Mouse (Mus musculus): Measurements from ENCODE around the gene Shisa5. TPM values are rescaled to one million over a fixed set of nuclear protein-coding genes. Genes with fewer than 3 reads are reported as not detected.

The Shisa5 gene
- polyA plus RNA-seq, 1 experiment: 334 TPM

DNA sequence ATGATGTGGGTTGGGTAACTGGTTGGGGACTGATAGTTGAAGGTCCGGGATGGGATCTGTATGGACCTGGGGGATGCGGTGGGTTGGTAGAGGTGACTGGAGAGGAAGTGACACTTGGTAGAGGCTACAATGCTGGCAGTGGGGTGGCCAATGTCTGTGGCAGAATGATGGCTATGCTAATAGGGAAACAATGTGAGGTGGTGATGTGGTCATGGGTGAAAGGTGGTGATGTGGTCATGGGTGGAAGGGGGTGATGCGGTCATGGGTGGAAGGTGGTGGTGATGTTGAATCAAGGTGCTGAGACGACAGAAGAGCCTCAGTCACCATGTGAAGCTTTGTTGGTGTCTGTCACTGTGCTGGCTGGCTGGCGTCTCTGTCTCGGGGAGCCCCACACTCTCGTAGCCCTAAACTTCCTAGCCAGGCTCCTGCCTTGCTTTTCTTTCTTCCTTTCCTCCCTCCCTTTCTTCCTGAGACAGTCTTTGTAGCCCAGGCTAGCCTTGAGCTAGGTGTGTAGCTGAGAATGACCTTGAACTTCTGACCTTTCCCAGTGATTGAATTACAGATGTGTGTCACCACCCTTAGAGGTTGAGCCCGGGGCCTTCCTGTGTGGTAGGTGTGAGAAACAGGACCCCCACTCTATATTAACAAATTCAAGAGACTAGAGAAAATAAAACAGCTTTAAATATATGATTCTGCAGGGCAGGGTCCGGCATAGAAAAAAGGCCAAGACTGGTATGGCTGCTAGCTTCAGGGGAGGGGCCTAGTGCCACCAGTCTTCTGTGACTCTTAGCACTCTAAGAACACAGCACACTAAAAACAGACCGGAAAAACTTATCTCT, 13.5 kb downstream of the Shisa5 start:
- 86% methylated on average over 10 of the region's 10 CpGs for WGBS
- DNase-seq (ENCODE audit: low read depth, low spot score): no peak

DNA sequence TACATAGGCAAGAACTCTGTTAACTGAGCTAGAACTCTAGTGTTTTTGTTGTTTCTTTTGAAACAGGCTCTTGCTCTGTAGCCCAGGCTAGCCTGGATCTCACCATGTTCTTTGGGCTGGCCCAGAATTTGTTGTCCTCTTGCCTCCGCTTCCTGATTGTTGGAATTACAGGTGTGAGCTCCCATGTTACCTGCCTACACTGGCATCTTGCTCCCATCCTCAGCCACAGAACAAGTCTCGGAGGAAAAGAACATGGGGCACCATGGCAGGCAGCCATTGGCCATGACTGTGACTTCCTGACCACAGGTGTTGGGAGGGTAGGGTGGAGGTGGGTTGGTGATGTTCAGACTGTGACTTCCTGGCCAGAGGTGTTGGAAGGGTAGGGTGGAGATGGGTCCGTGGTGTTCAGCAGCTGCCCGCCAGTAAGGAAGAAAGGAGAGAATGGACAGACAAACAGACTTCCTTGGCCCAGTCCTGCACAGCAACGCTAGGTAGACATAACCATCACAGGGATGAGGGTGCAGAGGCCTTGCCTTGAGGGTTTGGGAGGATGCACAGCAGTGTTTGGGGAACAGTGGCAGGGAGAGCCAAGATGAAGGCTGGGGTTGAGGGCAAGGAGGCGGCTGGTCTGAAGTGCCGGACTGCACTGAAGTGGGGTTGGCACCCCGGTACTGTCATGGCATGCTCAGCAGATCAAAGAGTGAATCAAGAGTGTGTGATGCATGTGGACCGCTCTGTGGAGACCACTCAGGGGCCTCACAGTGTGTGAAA, 14.3 kb downstream of the Shisa5 start:
- DNase-seq (ENCODE audit: low read depth, low spot score): no peak
- WGBS: 85% methylated on average over 9 of the region's 9 CpGs

DNA sequence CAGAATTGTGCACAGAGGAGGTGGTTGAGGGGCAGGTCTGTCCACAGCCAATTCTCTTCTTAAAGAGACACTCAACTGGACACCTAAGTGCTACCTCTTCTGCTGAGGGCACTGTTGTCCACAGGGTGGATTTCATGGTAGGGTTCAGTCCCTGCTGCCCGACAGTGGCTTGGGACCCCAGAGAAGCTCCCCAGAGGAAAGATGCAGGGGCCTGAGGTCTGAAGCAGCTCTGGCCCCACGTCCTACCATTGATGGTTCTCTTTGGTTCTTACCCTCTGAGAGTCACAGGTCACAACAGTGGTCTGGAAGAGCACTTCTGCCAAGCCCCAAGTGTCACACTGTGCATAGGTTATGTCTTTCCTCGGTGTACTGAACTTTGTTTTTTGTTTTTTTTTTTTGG, 15.0 kb downstream of the Shisa5 start:
- DNase-seq (ENCODE audit: low read depth, low spot score): no peak
- 87% methylated on average over 3 of the region's 3 CpGs for WGBS

DNA sequence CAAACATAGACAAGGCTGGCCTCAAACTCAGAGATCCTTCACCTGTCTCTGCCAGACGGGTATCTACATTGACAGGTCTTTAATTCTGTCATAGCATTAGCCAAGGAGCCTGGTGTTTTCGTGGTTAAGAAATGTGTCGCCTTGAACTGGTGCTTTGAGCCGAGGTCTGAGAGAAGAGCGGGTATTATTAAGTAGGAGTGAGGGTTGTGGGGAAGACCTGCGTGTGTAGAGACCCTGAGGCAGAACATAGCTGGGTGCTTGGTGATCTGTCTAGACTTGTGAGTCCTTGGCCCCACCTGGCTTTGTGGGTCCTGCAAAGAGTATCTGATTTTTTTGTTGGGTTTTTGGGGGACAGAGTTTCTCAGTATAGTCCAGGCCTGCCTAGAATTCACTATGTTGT, 15.5 kb downstream of the Shisa5 start:
- WGBS: 72% methylated on average over 6 of the region's 6 CpGs
- no peak for DNase-seq (ENCODE audit: low read depth, low spot score)

DNA sequence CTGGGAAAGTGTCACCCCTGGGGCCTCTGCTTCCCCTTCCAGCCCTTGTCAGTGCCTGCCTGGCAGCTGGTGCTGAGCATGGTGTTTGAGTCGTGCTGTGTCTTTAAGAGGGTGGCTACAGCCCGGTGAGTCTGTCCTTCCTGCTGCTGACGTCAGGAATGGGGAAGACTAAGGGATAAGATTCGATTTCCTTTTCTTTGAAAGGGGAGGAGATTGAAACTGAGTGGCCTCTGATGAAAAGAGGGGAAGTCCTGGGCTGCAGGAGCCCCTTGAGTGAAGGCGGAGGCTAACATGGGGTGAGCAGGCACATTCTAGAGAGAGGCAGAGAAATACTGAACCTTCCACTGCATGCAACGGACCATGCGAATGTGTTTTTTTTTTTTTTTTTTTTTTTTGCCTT, 16.3 kb downstream of the Shisa5 start:
- DNase-seq (ENCODE audit: low read depth, low spot score): no peak
- WGBS: under 1% methylated on average over 7 of the region's 7 CpGs

DNA sequence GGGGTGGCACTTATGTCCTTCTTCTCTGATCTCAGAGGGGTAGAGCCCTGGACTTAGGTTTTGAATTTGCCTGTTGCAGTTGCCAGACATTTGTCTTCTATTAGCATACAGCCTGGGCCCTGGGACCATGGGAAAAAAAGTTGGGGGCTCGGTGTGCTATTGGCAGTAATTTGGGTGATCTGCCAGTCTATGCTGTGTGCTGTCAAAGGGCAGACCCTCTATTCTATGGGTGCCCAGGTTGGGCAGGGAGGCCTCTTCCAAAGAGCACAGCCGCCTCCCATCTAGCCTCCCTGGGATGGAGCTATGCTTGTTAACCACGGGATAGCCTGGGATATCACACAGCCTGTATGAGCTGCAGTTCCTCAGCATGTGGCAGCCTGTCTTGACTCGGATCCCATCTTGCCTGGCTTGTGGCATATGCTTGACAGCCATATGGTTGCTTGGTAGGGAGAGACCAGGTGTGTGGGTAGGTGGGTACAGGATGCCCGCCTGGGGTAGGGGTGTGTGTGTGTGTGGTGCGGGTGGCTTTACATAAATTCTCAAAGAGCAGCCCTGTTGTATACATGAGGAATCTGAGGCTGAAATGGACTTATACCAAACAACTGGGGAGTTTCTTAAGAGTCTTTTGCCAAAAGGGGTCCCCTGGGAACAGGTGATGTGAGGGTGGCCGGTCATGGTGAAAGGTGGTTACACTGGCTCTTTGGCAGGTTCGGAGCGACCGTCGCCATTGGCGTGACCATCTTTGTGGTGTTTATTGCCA, 17.1 kb downstream of the Shisa5 start:
- DNase-seq (ENCODE audit: low read depth, low spot score): no peak
- 89% methylated on average over 12 of the region's 12 CpGs for WGBS

DNA sequence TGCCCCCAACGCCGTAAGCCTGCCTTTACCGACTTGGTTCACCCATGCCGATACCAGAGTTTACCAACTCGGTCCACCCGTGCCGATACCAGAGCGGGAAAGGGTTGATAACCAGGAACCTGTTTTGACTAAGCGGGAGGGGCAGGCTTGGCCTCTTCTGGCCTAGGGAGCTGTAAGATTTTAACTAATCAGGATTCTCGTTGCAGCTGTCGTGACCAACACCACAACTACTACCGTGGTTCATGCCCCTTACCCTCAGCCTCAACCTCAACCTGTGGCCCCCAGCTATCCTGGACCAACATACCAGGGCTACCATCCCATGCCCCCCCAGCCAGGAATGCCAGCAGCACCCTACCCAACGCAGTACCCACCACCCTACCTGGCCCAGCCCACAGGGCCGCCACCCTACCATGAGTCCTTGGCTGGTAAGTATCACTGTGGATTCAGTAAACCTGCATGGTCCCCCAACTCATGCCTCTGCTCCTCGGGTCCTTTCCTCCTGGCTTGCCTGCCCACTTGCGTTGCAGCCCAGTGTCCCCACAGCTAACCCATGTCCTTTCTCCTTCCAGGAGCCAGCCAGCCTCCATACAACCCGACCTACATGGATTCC, 17.8 kb downstream of the Shisa5 start:
- DNase-seq (ENCODE audit: low read depth, low spot score): no peak
- whole genome bisulfite sequencing: 90% methylated on average over 17 of the region's 17 CpGs

DNA sequence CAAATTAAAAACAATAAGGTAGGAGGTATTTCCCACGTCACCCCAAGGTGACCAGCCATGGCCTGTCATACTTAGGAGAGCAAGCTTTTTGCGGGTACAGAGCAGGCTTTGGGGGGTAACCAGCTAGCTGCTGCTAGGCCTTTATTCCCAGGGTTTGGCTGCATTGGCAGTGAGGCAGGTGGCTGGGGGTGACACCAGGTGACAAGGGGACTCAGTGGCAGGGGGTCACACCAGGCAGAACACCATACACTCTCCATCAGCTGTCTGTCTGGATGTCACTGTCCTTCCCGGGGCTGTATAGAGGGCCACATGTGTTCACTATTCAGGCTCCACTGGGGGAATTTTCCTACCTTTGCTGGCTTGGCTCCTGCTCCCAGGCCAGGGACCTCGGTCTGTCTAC, 18.6 kb downstream of the Shisa5 start:
- DNase-seq (ENCODE audit: low read depth, low spot score): no peak
- 83% methylated on average over 4 of the region's 4 CpGs for WGBS

DNA sequence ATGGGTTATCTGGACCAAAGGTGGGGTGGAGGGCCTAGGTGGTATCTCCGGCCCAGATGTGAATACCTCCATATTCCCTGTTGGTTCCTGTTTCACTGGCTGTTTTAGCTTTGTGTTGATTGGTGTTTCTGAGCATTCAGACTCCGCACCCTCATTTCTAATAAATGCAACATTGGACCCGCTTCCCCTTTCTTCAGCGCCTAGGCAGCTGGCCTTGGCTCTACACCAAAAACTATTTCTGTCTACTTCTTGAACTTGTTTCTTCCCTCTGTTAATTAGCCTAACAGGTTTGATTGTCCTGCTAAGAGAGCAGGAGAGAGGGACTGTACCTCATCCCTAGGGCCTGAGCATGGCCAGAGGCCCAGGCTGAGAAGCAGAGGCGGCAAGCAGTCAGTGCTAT, 19.2 kb downstream of the Shisa5 start:
- DNase-seq (ENCODE audit: low read depth, low spot score): no peak
- 88% methylated on average over 5 of the region's 5 CpGs for WGBS

DNA sequence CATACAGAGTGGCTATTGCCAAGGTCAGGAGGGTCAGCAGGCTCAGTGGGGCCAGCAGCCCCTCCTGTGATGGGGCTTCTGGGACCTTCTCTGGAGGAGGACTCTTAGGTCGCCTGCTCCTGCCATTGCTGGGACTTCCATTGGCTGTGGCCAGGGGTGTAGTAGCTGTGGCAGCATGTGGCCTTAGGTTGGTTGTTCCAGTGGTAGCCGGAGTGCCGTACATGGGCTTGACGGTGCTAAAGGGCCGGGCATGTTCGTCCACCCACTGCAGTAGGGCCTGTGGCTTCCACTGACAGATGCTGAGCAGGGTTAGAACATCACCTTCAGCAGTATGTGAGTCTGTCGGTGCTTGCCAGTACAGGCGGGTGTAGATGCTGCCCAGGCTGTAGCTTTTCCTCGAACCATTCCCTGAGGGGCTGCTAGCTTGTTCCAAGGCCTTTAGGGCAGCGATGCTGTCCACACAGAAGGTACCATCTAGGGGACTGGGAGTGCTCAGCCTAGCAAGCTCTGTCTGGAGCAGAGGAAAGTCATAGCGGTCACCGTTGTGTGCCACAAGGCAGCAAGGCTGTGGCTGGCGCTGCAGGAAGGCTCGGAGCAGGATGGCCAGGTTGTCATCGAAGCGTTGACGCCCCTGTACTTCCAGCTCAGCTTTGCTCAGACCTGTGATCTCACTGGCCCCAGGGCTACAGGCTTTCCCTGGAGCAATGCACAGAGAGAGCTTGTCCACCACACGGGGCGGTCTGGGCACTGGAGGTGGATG, 19.8 kb downstream of the Shisa5 start:
- DNase-seq (ENCODE audit: low read depth, low spot score): no peak
- 79% methylated on average over 19 of the region's 19 CpGs for WGBS

DNA sequence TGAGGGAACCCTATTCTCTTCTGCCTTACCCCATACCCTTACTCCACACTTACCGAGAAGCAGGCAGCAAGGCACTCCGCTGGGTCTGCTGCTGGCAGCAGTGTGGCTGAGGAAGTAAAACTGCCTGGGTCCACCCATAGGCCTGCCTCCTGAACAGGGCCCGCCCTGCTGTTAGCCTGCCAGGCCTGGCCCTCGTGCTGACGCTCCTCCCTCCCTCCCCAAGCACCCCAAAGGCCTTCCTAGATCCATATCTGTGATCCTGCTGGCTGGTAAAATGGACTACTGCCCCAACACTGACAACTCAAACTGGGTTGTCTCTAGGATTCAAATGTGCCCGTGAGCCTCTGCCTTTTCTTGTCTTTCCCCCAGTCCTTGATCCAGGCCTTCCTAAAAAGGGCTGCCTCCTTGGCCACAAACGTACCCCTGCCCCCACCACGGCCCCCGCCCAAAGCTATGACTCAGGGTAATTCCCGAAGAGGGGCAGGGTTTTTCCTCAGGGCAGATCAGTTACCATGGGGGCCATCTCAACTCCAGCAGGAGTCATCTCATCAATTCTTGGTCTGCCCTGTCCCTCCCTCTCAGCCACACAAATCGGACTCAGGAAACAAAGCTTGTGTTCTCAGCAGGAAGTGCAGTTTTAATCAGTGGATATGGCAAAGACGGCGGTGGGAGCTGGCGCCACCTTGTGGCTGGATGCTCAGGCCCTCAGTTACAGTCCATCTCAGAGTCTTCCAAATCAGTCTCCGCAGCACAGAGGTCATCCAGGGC, 21.0 kb downstream of the Shisa5 start, which contains the start of gene Trex1:
Gene Trex1 (minus strand): TSS at position 599 of the 768 bp plus-strand sequence.
- DNase-seq (ENCODE audit: low read depth, low spot score): no peak
- WGBS: under 1% methylated on average over 15 of the region's 15 CpGs

DNA sequence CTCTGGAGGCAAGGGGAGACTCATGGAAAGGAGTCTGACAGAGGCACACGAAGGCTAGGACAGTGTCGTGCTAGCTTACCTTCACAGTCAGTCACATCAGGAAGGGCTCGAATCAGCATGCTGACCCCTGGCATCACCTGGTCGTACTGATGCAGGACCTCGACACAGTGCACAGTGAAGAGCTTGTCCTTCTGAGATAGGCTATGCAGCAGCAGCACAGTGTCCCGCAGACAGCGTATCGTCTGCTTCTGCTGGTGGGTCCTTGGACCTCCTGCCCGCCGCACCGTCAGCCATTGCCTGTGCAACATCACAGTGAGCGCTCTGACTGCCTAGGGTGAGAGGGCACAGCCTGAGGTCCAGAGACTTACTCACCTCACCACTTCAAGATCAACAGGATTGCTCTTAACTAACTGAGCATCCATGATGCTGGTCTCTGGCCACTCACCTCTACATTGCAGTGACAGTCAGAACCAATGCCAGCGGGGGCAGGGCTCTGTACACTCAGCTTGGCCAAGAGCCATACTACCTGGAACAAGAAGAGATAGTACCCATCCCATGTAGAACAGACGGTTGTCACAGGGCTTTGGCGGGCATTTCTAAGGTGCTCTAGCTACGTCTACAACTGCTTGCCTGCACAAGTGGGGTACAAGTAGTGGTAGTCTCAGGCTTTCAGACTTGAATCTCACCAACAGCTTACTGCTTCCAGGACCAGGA, 22.0 kb downstream of the Shisa5 start:
- DNase-seq (ENCODE audit: low read depth, low spot score): no peak
- 90% methylated on average over 16 of the region's 16 CpGs for WGBS

DNA sequence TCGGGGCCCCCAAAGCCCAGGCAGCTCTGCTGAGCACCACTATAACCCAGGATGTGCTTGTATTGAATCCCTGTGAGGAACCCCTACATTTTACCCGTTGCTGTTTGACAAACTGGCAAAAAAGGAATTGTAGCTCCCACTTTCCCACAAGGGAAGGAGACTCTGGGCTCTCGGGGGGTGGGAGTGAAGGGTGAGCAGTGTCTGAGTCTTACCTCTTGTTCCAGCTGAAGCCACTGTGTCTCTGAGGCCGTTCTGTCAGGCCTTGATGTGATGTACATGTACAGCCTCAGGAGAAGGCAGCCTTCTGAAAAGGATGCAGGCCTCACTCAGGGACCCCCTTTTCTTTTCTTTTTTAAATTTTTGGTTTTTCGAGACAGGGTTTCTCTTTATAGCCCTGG, 22.5 kb downstream of the Shisa5 start:
- DNase-seq (ENCODE audit: low read depth, low spot score): no peak
- 90% methylated on average over 5 of the region's 5 CpGs for WGBS

DNA sequence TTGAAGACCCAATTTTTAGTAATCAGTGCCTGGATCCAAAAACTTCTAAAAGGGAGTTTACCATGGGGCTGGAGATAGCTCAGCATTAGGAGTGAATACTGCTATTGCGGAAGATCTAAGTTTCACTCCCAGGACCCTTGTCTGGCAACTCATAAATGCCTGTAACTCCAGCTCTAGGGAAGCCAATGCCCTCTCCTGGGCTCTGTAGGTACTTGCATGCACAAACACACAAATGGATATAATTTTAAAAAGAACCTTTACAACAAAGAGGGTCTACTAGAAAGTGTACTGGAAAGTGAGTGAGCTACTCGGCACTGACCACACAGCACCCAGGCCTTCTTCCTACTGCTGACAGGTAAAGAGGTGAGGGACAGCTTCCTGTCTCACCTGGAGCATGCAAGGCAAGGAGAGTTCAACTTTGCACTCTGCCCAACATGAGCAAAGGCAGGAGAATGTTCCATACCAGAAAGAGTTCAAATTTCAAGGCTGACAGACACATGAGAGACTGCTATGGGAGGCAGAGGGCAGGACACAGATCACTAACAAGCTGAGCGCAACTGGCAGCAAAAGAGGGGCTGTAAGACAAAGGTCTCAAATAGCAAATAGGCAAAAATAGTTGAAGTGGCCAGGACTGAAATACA, 29.9 kb downstream of the Shisa5 start:
- DNase-seq (ENCODE audit: low read depth, low spot score): no peak
- WGBS: 92% methylated on average over 3 of the region's 3 CpGs

DNA sequence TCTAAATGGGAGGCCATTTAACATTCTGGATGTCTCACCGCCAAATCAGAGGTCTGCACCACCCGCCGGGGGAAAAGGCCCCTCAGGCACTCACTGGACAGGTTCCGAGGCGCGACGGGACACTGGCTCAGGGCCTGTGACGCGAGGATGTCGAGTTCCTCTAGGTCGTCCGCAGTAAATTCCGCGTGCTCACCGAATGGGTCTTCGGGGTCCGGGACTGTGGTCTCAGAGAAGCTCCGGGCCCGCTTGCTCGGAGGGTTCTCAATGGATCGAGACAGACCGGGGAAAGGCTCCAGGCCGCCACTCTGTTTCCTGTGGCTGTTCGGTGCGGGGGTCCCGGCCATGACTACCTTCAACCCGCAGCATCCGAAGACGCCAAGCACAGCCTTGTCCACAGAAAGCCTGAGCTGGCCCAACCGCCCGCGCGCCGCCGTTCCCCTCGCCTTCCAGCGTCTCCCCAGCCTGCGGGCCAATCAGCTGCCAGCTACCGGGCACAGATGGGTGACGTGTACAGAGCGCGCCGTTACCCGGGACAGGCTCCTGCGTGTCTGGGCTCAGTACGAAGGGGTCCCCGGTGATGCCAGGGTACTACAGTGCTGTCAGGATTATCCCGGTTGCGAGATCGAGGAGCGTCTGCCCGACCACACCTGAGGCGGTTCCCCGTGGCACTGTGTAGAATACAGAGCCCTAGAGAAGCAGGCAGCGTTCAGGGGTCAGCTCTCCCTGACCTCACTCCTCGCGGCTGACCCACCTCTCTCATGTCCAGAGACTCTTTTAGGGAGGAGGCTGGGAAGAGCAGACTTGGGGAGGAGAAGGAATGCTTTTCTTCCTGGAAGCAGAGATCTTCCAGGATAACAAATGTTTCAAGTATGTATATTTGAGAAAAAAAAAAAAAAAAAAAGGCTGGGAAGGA, 35.6 kb downstream of the Shisa5 start, which contains the start of gene Atrip:
Gene Atrip (minus strand): TSS at position 464 of the 913 bp plus-strand sequence.
- under 1% methylated on average over 57 of the region's 57 CpGs for WGBS
- DNase-seq (ENCODE audit: low read depth, low spot score): no peak

DNA sequence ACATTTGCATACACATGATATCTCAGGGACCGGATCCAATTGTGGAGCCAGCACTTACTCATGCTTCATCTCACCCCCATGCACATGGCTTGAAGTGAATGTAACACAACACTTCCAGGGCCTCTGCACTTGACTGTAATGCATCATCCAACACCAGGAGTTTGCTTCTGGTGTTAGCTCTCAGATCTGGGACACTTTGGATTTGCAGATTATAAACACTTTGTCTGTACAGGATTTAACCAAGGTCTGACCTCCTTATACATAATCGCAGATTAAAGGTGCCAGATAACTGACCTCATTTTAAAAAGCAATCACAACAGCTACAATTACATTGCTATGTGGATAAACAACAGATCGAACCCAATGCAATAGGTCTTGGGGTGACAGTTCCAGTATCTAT, 42.2 kb downstream of the Shisa5 start:
- DNase-seq (ENCODE audit: low read depth, low spot score): no peak
- 86% methylated on average over 3 of the region's 3 CpGs for WGBS
